Mouse (Mus musculus): Measurements from ENCODE around the gene Gadl1. TPM values are rescaled to one million over a fixed set of nuclear protein-coding genes. Genes with fewer than 3 reads are reported as not detected.

Gene Gadl1
- polyA plus RNA-seq, 1 experiment from 2014 or later: 0.49 TPM

- Histone ChIP-seq H3K9me3 (ENCODE audit: low read length) (no peaks in the 10 kb centered on the region), H3K27ac (ENCODE audit: low read length) (no peak overlapping the region), H3K27me3 (ENCODE audit: insufficient read depth, low read length) (no peaks in the 10 kb centered on the region), H3K4me3 (ENCODE audit: low read length) (no peak overlapping the region), H3K36me3 (ENCODE audit: insufficient read depth, low read length) (no peaks in the 10 kb centered on the region), H3K4me1 (ENCODE audit: insufficient read depth, low read length) (no peaks in the 10 kb centered on the region), H3K9ac (replicated peaks; ENCODE audit: low read length) (no peak overlapping the region), H3K4me2 (replicated peaks; ENCODE audit: low read depth, low read length) (no peak overlapping the region)
- ATAC-seq (ENCODE audit: low FRiP score, low TSS enrichment): no peak
- WGBS: 89% methylated on average over 4 of the region's 4 CpGs
Observed at GRCm38 (mm10) chr9:115932741-115933140, 23.5 kb downstream of the Gadl1 start.

GRCm38 (mm10) chr9:115933243-115933964, 24.1 kb downstream of the Gadl1 start:
- ATAC-seq (ENCODE audit: low FRiP score, low TSS enrichment): no peak
- H3K4me3 ChIP-seq (ENCODE audit: low read length): no peak overlapping the region
- WGBS: 46% methylated on average over 7 of the region's 7 CpGs

GRCm38 (mm10) chr9:115934288-115934687, 25.0 kb downstream of the Gadl1 start:
- 0 out of 2 replicates have a peak, but pooled peaks cover 2% of the 10 kb centered on the region for H3K9me3 ChIP-seq (ENCODE audit: low read length)
- no peak for ATAC-seq (ENCODE audit: low FRiP score, low TSS enrichment)
- H3K4me3 ChIP-seq (ENCODE audit: low read length): no peak overlapping the region
- H3K27ac ChIP-seq (ENCODE audit: low read length): no peak overlapping the region
- H3K4me1 ChIP-seq (ENCODE audit: insufficient read depth, low read length): no peaks in the 10 kb centered on the region
- 90% methylated on average over 11 of the region's 11 CpGs for WGBS
- no peaks in the 10 kb centered on the region for H3K27me3 ChIP-seq (ENCODE audit: insufficient read depth, low read length)
- H3K36me3 ChIP-seq (ENCODE audit: insufficient read depth, low read length): no peaks in the 10 kb centered on the region
- no peak overlapping the region for H3K4me2 ChIP-seq (replicated peaks; ENCODE audit: low read depth, low read length)
- H3K9ac ChIP-seq (replicated peaks; ENCODE audit: low read length): no peak overlapping the region

More at GRCm38 (mm10) chr9:115933243-115933964, 24.1 kb downstream of the Gadl1 start:
- Histone ChIP-seq H3K4me2 (replicated peaks; ENCODE audit: low read depth, low read length) (no peak overlapping the region), H3K9me3 (ENCODE audit: low read length) (0 out of 2 replicates have a peak, but pooled peaks cover 2% of the 10 kb centered on the region), H3K9ac (replicated peaks; ENCODE audit: low read length) (no peak overlapping the region), H3K4me1 (ENCODE audit: insufficient read depth, low read length) (no peaks in the 10 kb centered on the region), H3K36me3 (ENCODE audit: insufficient read depth, low read length) (no peaks in the 10 kb centered on the region), H3K27ac (ENCODE audit: low read length) (no peak overlapping the region), H3K27me3 (ENCODE audit: insufficient read depth, low read length) (no peaks in the 10 kb centered on the region)

- Histone ChIP-seq H3K4me2 (replicated peaks; ENCODE audit: low read depth, low read length) (no peak overlapping the region), H3K9me3 (ENCODE audit: low read length) (0 out of 2 replicates have a peak, but pooled peaks cover 2% of the 10 kb centered on the region), H3K9ac (replicated peaks; ENCODE audit: low read length) (no peak overlapping the region), H3K27ac (ENCODE audit: low read length) (no peak overlapping the region), H3K27me3 (ENCODE audit: insufficient read depth, low read length) (no peaks in the 10 kb centered on the region), H3K4me3 (ENCODE audit: low read length) (no peak overlapping the region), H3K36me3 (ENCODE audit: insufficient read depth, low read length) (no peaks in the 10 kb centered on the region), H3K4me1 (ENCODE audit: insufficient read depth, low read length) (no peaks in the 10 kb centered on the region)
- ATAC-seq (ENCODE audit: low FRiP score, low TSS enrichment): no peak
- 67% methylated on average over 2 of the region's 2 CpGs for WGBS
Observed at GRCm38 (mm10) chr9:115936350-115936749, 27.1 kb downstream of the Gadl1 start.

GRCm38 (mm10) chr9:115937915-115938314, 28.7 kb downstream of the Gadl1 start:
- Histone ChIP-seq H3K27me3 (ENCODE audit: insufficient read depth, low read length) (no peaks in the 10 kb centered on the region), H3K9ac (replicated peaks; ENCODE audit: low read length) (no peak overlapping the region), H3K36me3 (ENCODE audit: insufficient read depth, low read length) (no peaks in the 10 kb centered on the region), H3K4me2 (replicated peaks; ENCODE audit: low read depth, low read length) (no peak overlapping the region), H3K4me1 (ENCODE audit: insufficient read depth, low read length) (no peaks in the 10 kb centered on the region), H3K9me3 (ENCODE audit: low read length) (0 out of 2 replicates have a peak, but pooled peaks cover 2% of the 10 kb centered on the region), H3K4me3 (ENCODE audit: low read length) (no peak overlapping the region), H3K27ac (ENCODE audit: low read length) (no peak overlapping the region)
- 95% methylated on average over 5 of the region's 5 CpGs for WGBS
- ATAC-seq (ENCODE audit: low FRiP score, low TSS enrichment): no peak

GRCm38 (mm10) chr9:115939420-115939819, 30.2 kb downstream of the Gadl1 start:
- H3K4me1 ChIP-seq (ENCODE audit: insufficient read depth, low read length): no peaks in the 10 kb centered on the region
- no peaks in the 10 kb centered on the region for H3K36me3 ChIP-seq (ENCODE audit: insufficient read depth, low read length)
- no peak for ATAC-seq (ENCODE audit: low FRiP score, low TSS enrichment)
- 0 out of 2 replicates have a peak, but pooled peaks cover 2% of the 10 kb centered on the region for H3K9me3 ChIP-seq (ENCODE audit: low read length)
- H3K4me3 ChIP-seq (ENCODE audit: low read length): no peak overlapping the region
- no peak overlapping the region for H3K4me2 ChIP-seq (replicated peaks; ENCODE audit: low read depth, low read length)
- WGBS: 80% methylated on average over 3 of the region's 3 CpGs
- H3K9ac ChIP-seq (replicated peaks; ENCODE audit: low read length): no peak overlapping the region
- no peak overlapping the region for H3K27ac ChIP-seq (ENCODE audit: low read length)
- no peaks in the 10 kb centered on the region for H3K27me3 ChIP-seq (ENCODE audit: insufficient read depth, low read length)

GRCm38 (mm10) chr9:115941171-115941570, 31.9 kb downstream of the Gadl1 start:
- no peak overlapping the region for H3K27ac ChIP-seq (ENCODE audit: low read length)
- H3K36me3 ChIP-seq (ENCODE audit: insufficient read depth, low read length): no peaks in the 10 kb centered on the region
- H3K4me1 ChIP-seq (ENCODE audit: insufficient read depth, low read length): no peaks in the 10 kb centered on the region
- H3K4me3 ChIP-seq (ENCODE audit: low read length): no peak overlapping the region
- no peak for ATAC-seq (ENCODE audit: low FRiP score, low TSS enrichment)
- no peak overlapping the region for H3K4me2 ChIP-seq (replicated peaks; ENCODE audit: low read depth, low read length)
- H3K27me3 ChIP-seq (ENCODE audit: insufficient read depth, low read length): no peaks in the 10 kb centered on the region
- WGBS: 53% methylated on average over 8 of the region's 8 CpGs
- no peak overlapping the region for H3K9ac ChIP-seq (replicated peaks; ENCODE audit: low read length)
- H3K9me3 ChIP-seq (ENCODE audit: low read length): 0 out of 2 replicates have a peak, but pooled peaks cover 2% of the 10 kb centered on the region

- H3K27ac ChIP-seq (ENCODE audit: low read length): no peak overlapping the region
- no peaks in the 10 kb centered on the region for H3K36me3 ChIP-seq (ENCODE audit: insufficient read depth, low read length)
- 0 out of 2 replicates have a peak, but pooled peaks cover 2% of the 10 kb centered on the region for H3K9me3 ChIP-seq (ENCODE audit: low read length)
- no peak overlapping the region for H3K9ac ChIP-seq (replicated peaks; ENCODE audit: low read length)
- H3K4me1 ChIP-seq (ENCODE audit: insufficient read depth, low read length): no peaks in the 10 kb centered on the region
- no peaks in the 10 kb centered on the region for H3K27me3 ChIP-seq (ENCODE audit: insufficient read depth, low read length)
- WGBS: 44% methylated on average over 4 of the region's 4 CpGs
- no peak overlapping the region for H3K4me2 ChIP-seq (replicated peaks; ENCODE audit: low read depth, low read length)
- H3K4me3 ChIP-seq (ENCODE audit: low read length): no peak overlapping the region
- no peak for ATAC-seq (ENCODE audit: low FRiP score, low TSS enrichment)
Observed at GRCm38 (mm10) chr9:115942486-115942885, 33.2 kb downstream of the Gadl1 start.

GRCm38 (mm10) chr9:115942989-115943388, 33.7 kb downstream of the Gadl1 start:
- WGBS: 21% methylated on average over 7 of the region's 7 CpGs
- no peak overlapping the region for H3K9ac ChIP-seq (replicated peaks; ENCODE audit: low read length)
- H3K4me3 ChIP-seq (ENCODE audit: low read length): no peak overlapping the region
- H3K9me3 ChIP-seq (ENCODE audit: low read length): 0 out of 2 replicates have a peak, but pooled peaks cover under 1% of the 10 kb centered on the region
- no peaks in the 10 kb centered on the region for H3K4me1 ChIP-seq (ENCODE audit: insufficient read depth, low read length)
- H3K36me3 ChIP-seq (ENCODE audit: insufficient read depth, low read length): no peaks in the 10 kb centered on the region
- no peaks in the 10 kb centered on the region for H3K27me3 ChIP-seq (ENCODE audit: insufficient read depth, low read length)
- H3K27ac ChIP-seq (ENCODE audit: low read length): no peak overlapping the region
- no peak for ATAC-seq (ENCODE audit: low FRiP score, low TSS enrichment)
- no peak overlapping the region for H3K4me2 ChIP-seq (replicated peaks; ENCODE audit: low read depth, low read length)

- Histone ChIP-seq H3K4me1 (ENCODE audit: insufficient read depth, low read length) (no peaks in the 10 kb centered on the region), H3K4me2 (replicated peaks; ENCODE audit: low read depth, low read length) (no peak overlapping the region), H3K27me3 (ENCODE audit: insufficient read depth, low read length) (no peaks in the 10 kb centered on the region), H3K9ac (replicated peaks; ENCODE audit: low read length) (no peak overlapping the region), H3K36me3 (ENCODE audit: insufficient read depth, low read length) (no peaks in the 10 kb centered on the region), H3K4me3 (ENCODE audit: low read length) (no peak overlapping the region), H3K27ac (ENCODE audit: low read length) (no peak overlapping the region), H3K9me3 (ENCODE audit: low read length) (no peaks in the 10 kb centered on the region)
- no peak for ATAC-seq (ENCODE audit: low FRiP score, low TSS enrichment)
- whole genome bisulfite sequencing: 74% methylated on average over 10 of the region's 10 CpGs
Observed at GRCm38 (mm10) chr9:115943577-115944320, 34.5 kb downstream of the Gadl1 start.

Data from kidney, embryonic 16.5 days (tissue).